Mouse (Mus musculus): ENCODE data around the gene Pin1rt1. TPM values are rescaled to one million over a fixed set of nuclear protein-coding genes. Genes with fewer than 3 reads are reported as not detected.
A peak's percentile ranks its signal among the peaks of the same experiment; 100 is the strongest.

The Pin1rt1 gene
- not detected in 2 replicates for polyA plus RNA-seq (2012; ENCODE audit: insufficient read depth, insufficient read length, low replicate concordance, missing spikeins)

DNA sequence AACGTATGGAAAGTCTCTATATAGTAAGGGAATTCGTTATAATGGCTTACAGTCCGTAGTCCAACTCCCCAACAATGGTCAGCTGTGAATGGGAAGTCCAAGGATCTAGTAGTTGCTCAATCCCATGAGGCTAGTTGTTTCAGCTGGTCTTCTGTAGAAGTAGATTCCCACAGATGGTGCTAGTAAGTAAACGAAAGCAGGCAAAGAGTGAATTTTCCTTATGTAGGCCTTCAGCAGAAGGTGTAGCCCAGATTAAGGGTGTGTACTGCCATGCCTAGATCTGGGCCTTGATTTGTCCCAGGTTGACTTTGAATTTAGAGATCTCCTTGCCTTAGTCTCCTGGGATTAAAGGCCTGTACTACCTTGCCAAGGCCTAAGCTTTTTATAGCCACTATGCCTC, at the start of gene Pin1rt1:
Gene Pin1rt1 (minus strand): TSS at position 101 of the 400 bp plus-strand sequence.
- TF ChIP-seq POLR2A (IDR thresholded peaks at IDR 0.05; ENCODE audit: insufficient read depth, low read depth, low read length) (no peak), CTCF (IDR thresholded peaks at IDR 0.05; ENCODE audit: insufficient read depth, low read depth, low read length) (no peak)

DNA sequence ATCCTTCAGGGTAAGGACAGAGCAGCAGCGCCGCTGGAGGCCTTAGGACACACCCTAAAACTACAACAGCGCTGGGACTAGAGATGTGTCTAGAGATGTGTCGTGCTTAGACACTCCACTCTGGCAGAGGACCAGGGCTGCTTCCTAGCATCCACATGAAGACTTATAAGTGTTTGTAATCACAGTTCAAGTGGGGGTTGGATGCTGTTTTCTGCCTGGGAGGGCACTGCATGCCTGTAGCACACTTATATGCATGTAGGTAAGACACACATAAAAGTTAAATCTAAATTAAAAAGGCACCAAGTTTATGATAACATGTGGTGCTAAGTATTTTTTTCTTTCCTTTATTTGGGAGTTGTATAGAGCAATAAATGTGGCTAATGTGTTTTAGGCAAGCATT, 47.8 kb upstream of the Pin1rt1 start:
- WGBS, result 89% methylated on average over 4 of the region's 4 CpGs
- TF ChIP-seq CTCF (IDR thresholded peaks at IDR 0.05; ENCODE audit: insufficient read depth, low read depth, low read length), result no peak
- no peak for TF ChIP-seq POLR2A (IDR thresholded peaks at IDR 0.05; ENCODE audit: insufficient read depth, low read depth, low read length)
- H3K4me1 ChIP-seq (ENCODE audit: control insufficient read depth, insufficient read depth, low read length), result peaks cover 2% of the 10 kb centered on the region; the same call in 1 of the 2 replicates
- no peak overlapping the region for H3K4me3 ChIP-seq (ENCODE audit: insufficient read depth, low read depth, low read length)
- H3K27ac ChIP-seq (ENCODE audit: insufficient read depth, low read depth, low read length), result no peak overlapping the region

More for the DNA sequence above, at the start of gene Pin1rt1:
- no peaks in the 10 kb centered on the region; the same call in 1 of the 2 replicates for H3K4me1 ChIP-seq (ENCODE audit: control insufficient read depth, insufficient read depth, low read length)
- H3K4me3 ChIP-seq (ENCODE audit: insufficient read depth, low read depth, low read length), result no peak within 1 kb of the TSS
- H3K27ac ChIP-seq (ENCODE audit: insufficient read depth, low read depth, low read length), result no peak within 1 kb of the TSS
- WGBS, result 95% methylated on average over 4 of the region's 4 CpGs

DNA sequence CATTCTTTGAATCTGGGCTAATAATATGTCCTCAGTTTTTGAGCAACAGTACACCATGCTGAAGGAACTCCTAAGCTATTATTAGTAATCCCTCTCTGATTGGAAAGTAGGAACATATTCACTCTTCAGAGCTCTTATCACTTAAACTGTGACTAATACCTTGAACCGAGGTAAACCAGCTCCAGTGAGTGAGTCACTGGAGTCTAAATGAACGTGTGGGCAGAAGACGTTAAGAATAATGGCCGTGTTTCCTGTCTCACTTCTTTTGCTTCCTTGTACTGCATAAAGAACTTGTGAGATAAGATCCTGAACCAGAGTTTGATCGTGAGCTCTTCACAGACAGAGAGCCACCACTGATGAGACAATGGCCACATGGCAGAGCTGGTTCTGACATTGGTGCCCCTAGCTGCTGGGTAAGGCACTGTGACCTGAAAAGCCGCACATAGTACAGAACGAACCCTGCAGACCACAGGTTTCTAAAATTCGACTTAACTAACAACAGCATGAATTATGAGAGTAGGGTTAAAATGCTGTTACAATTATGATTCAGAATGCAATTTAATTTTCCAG, 47.0 kb upstream of the Pin1rt1 start:
- Histone ChIP-seq H3K4me1 (ENCODE audit: control insufficient read depth, insufficient read depth, low read length) (peaks cover 2% of the 10 kb centered on the region; the same call in 1 of the 2 replicates), H3K27ac (ENCODE audit: insufficient read depth, low read depth, low read length) (no peak overlapping the region), H3K4me3 (ENCODE audit: insufficient read depth, low read depth, low read length) (no peak overlapping the region)
- TF ChIP-seq CTCF (IDR thresholded peaks at IDR 0.05; ENCODE audit: insufficient read depth, low read depth, low read length), result no peak
- TF ChIP-seq POLR2A (IDR thresholded peaks at IDR 0.05; ENCODE audit: insufficient read depth, low read depth, low read length), result no peak
- WGBS, result 60% methylated on average over 8 of the region's 8 CpGs

DNA sequence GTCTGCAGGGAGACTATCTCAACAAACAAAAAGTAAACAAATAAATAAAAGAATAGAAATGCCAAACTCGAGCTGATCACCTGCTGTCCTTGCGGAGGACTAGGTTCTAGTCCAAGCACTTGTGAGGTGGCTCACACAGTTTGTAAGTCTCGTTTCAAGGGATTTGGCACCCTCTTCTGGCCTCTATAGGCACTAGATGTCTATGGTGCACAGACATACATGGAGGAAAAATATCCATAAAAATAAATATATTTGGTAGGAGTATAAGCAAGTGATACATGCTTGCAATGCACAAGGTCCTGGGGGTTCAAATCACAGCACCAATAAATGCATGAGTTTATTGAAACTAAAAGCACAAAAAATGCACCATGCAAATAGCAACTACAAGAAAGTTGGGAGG, 34.4 kb upstream of the Pin1rt1 start:
- Histone ChIP-seq H3K4me1 (ENCODE audit: control insufficient read depth, insufficient read depth, low read length) (no peaks in the 10 kb centered on the region), H3K4me3 (ENCODE audit: insufficient read depth, low read depth, low read length) (no peak overlapping the region), H3K27ac (ENCODE audit: insufficient read depth, low read depth, low read length) (no peak overlapping the region)
- TF ChIP-seq POLR2A (IDR thresholded peaks at IDR 0.05; ENCODE audit: insufficient read depth, low read depth, low read length) (no peak), CTCF (IDR thresholded peaks at IDR 0.05; ENCODE audit: insufficient read depth, low read depth, low read length) (no peak)
- 75% methylated on average over 3 of the region's 3 CpGs for WGBS

DNA sequence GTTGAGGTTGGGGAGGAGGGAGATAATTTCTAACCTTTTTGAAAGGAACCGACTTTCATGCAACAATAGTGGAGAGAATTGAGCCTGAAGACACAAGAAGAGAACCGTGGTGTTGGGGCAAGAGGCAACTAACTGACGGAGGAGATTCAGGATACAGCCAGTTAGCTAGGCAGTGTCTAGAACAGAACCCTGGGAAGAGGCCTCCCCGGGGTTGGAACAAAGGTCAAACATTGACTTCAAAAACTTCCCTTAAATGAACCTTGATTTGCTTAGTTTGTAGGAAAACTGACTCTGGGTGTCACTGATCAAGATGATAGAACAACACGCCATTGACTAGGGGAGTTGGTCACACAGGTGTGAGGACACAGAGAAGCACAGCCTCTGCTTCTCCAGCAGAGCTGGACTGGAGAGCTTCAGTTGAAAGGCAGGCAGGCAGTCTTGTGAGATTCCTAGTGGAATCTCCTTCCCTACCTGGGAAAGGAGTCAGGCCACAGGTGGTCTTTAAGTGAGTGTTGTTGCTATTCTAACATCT, 32.5 kb upstream of the Pin1rt1 start:
- Histone ChIP-seq H3K27ac (ENCODE audit: insufficient read depth, low read depth, low read length) (no peak overlapping the region), H3K4me3 (ENCODE audit: insufficient read depth, low read depth, low read length) (no peak overlapping the region), H3K4me1 (ENCODE audit: control insufficient read depth, insufficient read depth, low read length) (no peaks in the 10 kb centered on the region)
- 82% methylated on average over 5 of the region's 5 CpGs for WGBS
- TF ChIP-seq CTCF (IDR thresholded peaks at IDR 0.05; ENCODE audit: insufficient read depth, low read depth, low read length) (no peak), POLR2A (IDR thresholded peaks at IDR 0.05; ENCODE audit: insufficient read depth, low read depth, low read length) (no peak)

DNA sequence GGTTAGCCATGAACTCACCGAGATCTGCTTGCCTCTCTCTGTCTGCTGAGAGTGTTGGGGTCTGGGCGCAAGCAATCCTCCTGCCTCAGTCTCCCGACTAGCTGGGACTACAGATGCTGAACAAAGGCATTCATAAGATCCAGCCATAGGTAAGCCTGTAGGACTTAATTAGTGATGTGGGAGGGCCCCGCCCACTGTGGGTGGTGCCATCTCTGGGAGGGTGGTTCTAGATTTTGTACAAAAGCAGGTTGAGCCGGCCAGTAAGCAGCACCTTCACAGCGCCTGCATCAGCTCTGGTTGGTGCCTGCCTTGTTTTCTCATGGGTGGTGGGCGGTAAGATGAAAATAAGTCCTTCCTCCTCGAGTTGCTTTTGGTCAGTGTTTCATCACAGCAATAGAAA, 30.1 kb upstream of the Pin1rt1 start:
- H3K27ac ChIP-seq (ENCODE audit: insufficient read depth, low read depth, low read length), result no peak overlapping the region
- H3K4me3 ChIP-seq (ENCODE audit: insufficient read depth, low read depth, low read length), result no peak overlapping the region
- TF ChIP-seq CTCF (IDR thresholded peaks at IDR 0.05; ENCODE audit: insufficient read depth, low read depth, low read length), result no peak
- no peak for TF ChIP-seq POLR2A (IDR thresholded peaks at IDR 0.05; ENCODE audit: insufficient read depth, low read depth, low read length)
- peaks cover 5% of the 10 kb centered on the region for H3K4me1 ChIP-seq (ENCODE audit: control insufficient read depth, insufficient read depth, low read length)
- 70% methylated on average over 8 of the region's 8 CpGs for WGBS

DNA sequence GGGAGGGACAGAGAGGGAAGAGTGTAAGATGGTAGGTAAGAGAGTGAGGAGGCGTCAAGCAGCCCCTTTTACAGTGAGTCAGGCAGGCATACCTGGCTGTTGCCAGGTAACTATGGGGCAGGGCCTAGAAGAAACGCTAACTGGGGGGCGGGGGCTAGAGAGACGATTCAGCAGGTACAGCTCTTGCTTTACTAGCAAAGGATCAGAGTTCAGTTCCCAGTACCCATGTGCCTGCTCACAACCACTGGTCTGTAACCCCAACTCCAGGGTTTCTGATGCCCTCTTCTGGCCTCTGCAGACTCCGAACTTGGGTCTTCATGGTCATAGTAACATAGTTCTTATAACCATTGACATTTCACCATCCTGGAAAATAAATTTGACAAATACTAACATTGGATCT, 27.8 kb upstream of the Pin1rt1 start:
- no peak overlapping the region for H3K27ac ChIP-seq (ENCODE audit: insufficient read depth, low read depth, low read length)
- H3K4me3 ChIP-seq (ENCODE audit: insufficient read depth, low read depth, low read length), result no peak overlapping the region
- peaks cover 8% of the 10 kb centered on the region for H3K4me1 ChIP-seq (ENCODE audit: control insufficient read depth, insufficient read depth, low read length)
- TF ChIP-seq CTCF (IDR thresholded peaks at IDR 0.05; ENCODE audit: insufficient read depth, low read depth, low read length), result no peak
- no peak for TF ChIP-seq POLR2A (IDR thresholded peaks at IDR 0.05; ENCODE audit: insufficient read depth, low read depth, low read length)
- WGBS, result 70% methylated on average over 5 of the region's 5 CpGs

DNA sequence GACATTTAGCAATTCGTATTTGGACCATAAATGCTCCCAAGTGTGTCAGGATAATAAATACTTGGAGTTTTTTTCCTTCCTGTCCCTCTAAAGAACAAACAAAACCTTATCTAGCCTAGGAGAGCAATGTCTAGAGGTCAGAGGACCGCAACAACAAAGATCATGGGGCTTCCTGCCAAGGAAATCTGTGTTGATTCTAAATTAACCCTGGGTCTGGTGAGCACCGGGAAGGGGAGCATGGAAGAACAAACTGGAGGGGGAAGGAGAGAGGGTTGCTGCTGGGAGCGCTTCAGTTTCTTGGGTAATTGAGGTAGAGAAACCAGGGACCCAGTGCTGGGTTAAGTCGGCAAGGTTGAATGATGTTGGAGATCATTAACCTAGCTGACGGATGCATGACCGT, 27.0 kb upstream of the Pin1rt1 start:
- peak overlapping the region; percentile 95; the same call in 1 of the 2 replicates for H3K4me3 ChIP-seq (ENCODE audit: insufficient read depth, low read depth, low read length)
- whole genome bisulfite sequencing, result 45% methylated on average over 7 of the region's 7 CpGs
- H3K4me1 ChIP-seq (ENCODE audit: control insufficient read depth, insufficient read depth, low read length), result peaks cover 8% of the 10 kb centered on the region
- no peak overlapping the region for H3K27ac ChIP-seq (ENCODE audit: insufficient read depth, low read depth, low read length)
- TF ChIP-seq POLR2A (IDR thresholded peaks at IDR 0.05; ENCODE audit: insufficient read depth, low read depth, low read length) (no peak), CTCF (IDR thresholded peaks at IDR 0.05; ENCODE audit: insufficient read depth, low read depth, low read length) (no peak)

DNA sequence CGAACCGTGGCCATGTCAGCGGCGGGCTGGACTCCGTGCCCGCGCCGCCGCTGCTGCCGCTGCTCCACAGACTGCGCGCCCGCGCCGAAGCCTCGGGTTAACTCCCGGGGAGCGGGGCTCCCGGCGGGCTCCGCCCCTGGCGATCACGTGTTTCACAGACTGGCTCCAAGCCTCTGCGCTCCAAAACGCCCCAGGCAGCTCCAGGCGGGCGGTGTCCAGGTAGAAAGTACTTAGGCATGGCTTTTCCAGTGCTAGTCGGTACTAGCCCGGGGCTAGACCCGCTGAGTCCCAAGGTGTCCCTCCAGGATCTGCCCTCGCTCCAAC, 26.5 kb upstream of the Pin1rt1 start, which contains the start of gene Depdc7:
Gene Depdc7 (minus strand): TSS at position 138 of the 324 bp plus-strand sequence.
- peak within 1 kb of the TSS; percentile 95 for H3K4me3 ChIP-seq (ENCODE audit: insufficient read depth, low read depth, low read length)
- 0 out of 2 replicates have a peak, but pooled peaks have one; percentile 12 for TF ChIP-seq POLR2A (IDR thresholded peaks at IDR 0.05; ENCODE audit: insufficient read depth, low read depth, low read length)
- TF ChIP-seq CTCF (IDR thresholded peaks at IDR 0.05; ENCODE audit: insufficient read depth, low read depth, low read length), result no peak
- no peak within 1 kb of the TSS for H3K27ac ChIP-seq (ENCODE audit: insufficient read depth, low read depth, low read length)
- WGBS, result under 1% methylated on average over 31 of the region's 31 CpGs
- H3K4me1 ChIP-seq (ENCODE audit: control insufficient read depth, insufficient read depth, low read length), result peaks cover 8% of the 10 kb centered on the region

Measured in olfactory bulb, adult 2 months (tissue).